Mouse (Mus musculus) kidney, embryonic 14.5 days (tissue): ENCODE data around the gene Frmd4a. TPM values are rescaled to one million over a fixed set of nuclear protein-coding genes. Genes with fewer than 3 reads are reported as not detected.

Source experiments
- ATAC-seq: fragments of 200-750 bp; cut with Nextera tagmentation; 2 replicates; pipeline ENCODE4 v1.8.0; 2017; ENCODE audit warnings: moderate number of reproducible peaks, mild to moderate bottlenecking, moderate TSS enrichment, moderate library complexity; ENCODE audit not compliant: low FRiP score, low TSS enrichment
- H3K27ac ChIP-seq: fragments of 300-500 bp; sonication (generic); 2 replicates; pipeline ENCODE4 v1.5.1; 2014; ENCODE audit warnings: low read depth, mild to moderate bottlenecking, low read length, moderate library complexity, mixed read lengths
- H3K27me3 ChIP-seq: fragments of 300-500 bp; sonication (generic); 2 replicates; pipeline ENCODE4 v1.6.1; 2014; ENCODE audit warnings: mild to moderate bottlenecking, low read length; ENCODE audit not compliant: control insufficient read depth, insufficient read depth
- H3K36me3 ChIP-seq: fragments of 300-500 bp; sonication (generic); 2 replicates; pipeline ENCODE4 v1.6.1; 2014; ENCODE audit warnings: low read length, mixed read lengths; ENCODE audit not compliant: control insufficient read depth, insufficient read depth
- H3K4me1 ChIP-seq: fragments of 300-500 bp; sonication (generic); 2 replicates; pipeline ENCODE4 v1.6.1; 2014; ENCODE audit warnings: low read length, mixed read lengths; ENCODE audit not compliant: control insufficient read depth, insufficient read depth
- H3K4me2 ChIP-seq: fragments of 300-500 bp; sonication (generic); replicated peaks from 2 replicates; pipeline ENCODE4 v1.6.1; 2014; ENCODE audit warnings: low read depth, mild to moderate bottlenecking, low read length
- H3K4me3 ChIP-seq: fragments of 300-500 bp; sonication (generic); 2 replicates; pipeline ENCODE4 v1.5.1; 2014; ENCODE audit warnings: mild to moderate bottlenecking, low read length
- H3K9ac ChIP-seq: fragments of 300-500 bp; sonication (generic); 2 replicates; pipeline ENCODE4 v1.6.1; 2014; ENCODE audit warnings: low read depth, mild to moderate bottlenecking, low read length, moderate library complexity
- H3K9me3 ChIP-seq: fragments of 300-500 bp; sonication (generic); 2 replicates; pipeline ENCODE4 v1.6.1; 2016; ENCODE audit warnings: low read length; ENCODE audit not compliant: control insufficient read depth
- WGBS: fragments of 180-500 bp; shearing (Covaris S2); extraction: QIAGEN DNeasy Blood & Tissue Kit; methylation state at CpG from one replicate; pipeline ENCODE4 v1.1.7; 2014; 5-methylcytosine and 5-hydroxymethylcytosine counted together
- polyA plus RNA-seq: library from polyadenylated mRNA; unstranded; fragments of >200 nt; fragmentation: Nextera tagmentation; extraction: Ambion mirVana; gene quantifications from 2 replicates; pipeline ENCODE4 v1.2.1, GENCODE M21; 2014

The Frmd4a gene
- polyA plus RNA-seq, 1 experiment from 2014 or later = 39.2 TPM

GRCm38 (mm10) chr2:4544360-4544759, 526.8 kb downstream of the Frmd4a start:
- Histone ChIP-seq H3K9me3 (no peaks in the 10 kb centered on the region), H3K4me1 (peaks cover 41% of the 10 kb centered on the region), H3K9ac (no peak overlapping the region), H3K27me3 (no peaks in the 10 kb centered on the region), H3K27ac (no peak overlapping the region), H3K4me3 (no peak overlapping the region), H3K4me2 (no peak overlapping the region), H3K36me3 (peaks cover 6% of the 10 kb centered on the region; the same call in 1 of the 2 replicates)
- 80% methylated on average over 5 of the region's 5 CpGs for WGBS
- ATAC-seq = no peak

GRCm38 (mm10) chr2:4545261-4545660, 527.7 kb downstream of the Frmd4a start:
- ATAC-seq = no peak
- 95% methylated on average over 6 of the region's 6 CpGs for WGBS
- no peak overlapping the region for H3K4me2 ChIP-seq

GRCm38 (mm10) chr2:4547003-4547662, 529.6 kb downstream of the Frmd4a start:
- WGBS = 35% methylated on average over 5 of the region's 5 CpGs
- Histone ChIP-seq H3K9me3 (no peaks in the 10 kb centered on the region), H3K27me3 (no peaks in the 10 kb centered on the region), H3K27ac (no peak overlapping the region; the same call in 1 of the 2 replicates), H3K4me2 (no peak overlapping the region), H3K4me3 (no peak overlapping the region), H3K4me1 (peaks cover 24% of the 10 kb centered on the region), H3K36me3 (peaks cover 6% of the 10 kb centered on the region; the same call in 1 of the 2 replicates), H3K9ac (no peak overlapping the region)
- peak; percentile 43; the same call in 1 of the 2 replicates for ATAC-seq

More at GRCm38 (mm10) chr2:4545261-4545660, 527.7 kb downstream of the Frmd4a start:
- no peak overlapping the region for H3K27ac ChIP-seq
- no peaks in the 10 kb centered on the region for H3K9me3 ChIP-seq
- H3K36me3 ChIP-seq = peaks cover 6% of the 10 kb centered on the region; the same call in 1 of the 2 replicates
- no peaks in the 10 kb centered on the region for H3K27me3 ChIP-seq
- H3K9ac ChIP-seq = no peak overlapping the region
- no peak overlapping the region for H3K4me3 ChIP-seq
- peaks cover 41% of the 10 kb centered on the region for H3K4me1 ChIP-seq

- Histone ChIP-seq H3K27me3 (no peaks in the 10 kb centered on the region), H3K9me3 (no peaks in the 10 kb centered on the region), H3K4me2 (no peak overlapping the region), H3K9ac (no peak overlapping the region), H3K4me3 (no peak overlapping the region), H3K27ac (no peak overlapping the region), H3K4me1 (peaks cover 9% of the 10 kb centered on the region; the same call in 1 of the 2 replicates), H3K36me3 (peaks cover 6% of the 10 kb centered on the region; the same call in 1 of the 2 replicates)
- no peak for ATAC-seq
- WGBS = 87% methylated on average over 14 of the region's 14 CpGs
Observed at GRCm38 (mm10) chr2:4549271-4549670, 531.8 kb downstream of the Frmd4a start.

GRCm38 (mm10) chr2:4550017-4550763, 532.7 kb downstream of the Frmd4a start:
- no peak overlapping the region for H3K27ac ChIP-seq
- no peak overlapping the region for H3K9ac ChIP-seq
- 79% methylated on average over 10 of the region's 10 CpGs for WGBS
- H3K4me3 ChIP-seq = no peak overlapping the region
- no peaks in the 10 kb centered on the region for H3K27me3 ChIP-seq
- no peak overlapping the region for H3K4me2 ChIP-seq
- H3K36me3 ChIP-seq = 0 out of 2 replicates have a peak, but pooled peaks cover 2% of the 10 kb centered on the region
- no peaks in the 10 kb centered on the region for H3K9me3 ChIP-seq
- ATAC-seq = no peak
- peaks cover 14% of the 10 kb centered on the region for H3K4me1 ChIP-seq

GRCm38 (mm10) chr2:4551438-4551837, 533.9 kb downstream of the Frmd4a start:
- 18% methylated on average over 2 of the region's 2 CpGs for WGBS
- H3K9ac ChIP-seq = no peak overlapping the region
- no peak overlapping the region for H3K4me2 ChIP-seq
- no peak overlapping the region for H3K27ac ChIP-seq
- H3K27me3 ChIP-seq = no peaks in the 10 kb centered on the region
- ATAC-seq = no peak
- H3K36me3 ChIP-seq = no peaks in the 10 kb centered on the region
- no peak overlapping the region for H3K4me3 ChIP-seq
- H3K4me1 ChIP-seq = peaks cover 25% of the 10 kb centered on the region
- H3K9me3 ChIP-seq = no peaks in the 10 kb centered on the region

GRCm38 (mm10) chr2:4551866-4552265, 534.3 kb downstream of the Frmd4a start:
- H3K36me3 ChIP-seq = no peaks in the 10 kb centered on the region
- H3K27ac ChIP-seq = no peak overlapping the region
- H3K27me3 ChIP-seq = no peaks in the 10 kb centered on the region
- 62% methylated on average over 2 of the region's 2 CpGs for WGBS
- H3K9me3 ChIP-seq = no peaks in the 10 kb centered on the region
- no peak for ATAC-seq
- H3K4me1 ChIP-seq = peaks cover 30% of the 10 kb centered on the region
- no peak overlapping the region for H3K9ac ChIP-seq
- H3K4me2 ChIP-seq = no peak overlapping the region
- no peak overlapping the region for H3K4me3 ChIP-seq

- Histone ChIP-seq H3K4me2 (no peak overlapping the region), H3K36me3 (no peaks in the 10 kb centered on the region), H3K4me3 (no peak overlapping the region), H3K4me1 (peaks cover 35% of the 10 kb centered on the region), H3K9ac (no peak overlapping the region), H3K9me3 (no peaks in the 10 kb centered on the region), H3K27me3 (no peaks in the 10 kb centered on the region), H3K27ac (no peak overlapping the region)
- WGBS = 86% methylated on average over 4 of the region's 4 CpGs
- no peak for ATAC-seq
Observed at GRCm38 (mm10) chr2:4552486-4552885, 535.0 kb downstream of the Frmd4a start.

- Histone ChIP-seq H3K9me3 (no peaks in the 10 kb centered on the region), H3K4me3 (no peak overlapping the region), H3K27me3 (no peaks in the 10 kb centered on the region), H3K4me1 (peaks cover 39% of the 10 kb centered on the region), H3K36me3 (no peaks in the 10 kb centered on the region), H3K4me2 (no peak overlapping the region), H3K27ac (peak overlapping the region; percentile 43; the same call in 1 of the 2 replicates), H3K9ac (no peak overlapping the region)
- no peak for ATAC-seq
- 14% methylated on average over 7 of the region's 7 CpGs for WGBS
Observed at GRCm38 (mm10) chr2:4555221-4555631, 537.7 kb downstream of the Frmd4a start.
